Mouse (Mus musculus) G1E (cell line): ENCODE data around the gene Gm17324.

Experiments
- CTCF ChIP-seq: IDR thresholded peaks from 2 replicates; pipeline ENCODE4 v1.5.1; 2012; ENCODE audit warnings: low read depth, low read length, inconsistent platforms, mixed read lengths
- GATA1 ChIP-seq: IDR thresholded peaks from 2 replicates; pipeline ENCODE4 v1.6.1; 2012; ENCODE audit warnings: borderline replicate concordance, low read length, inconsistent platforms, mixed read lengths
- GATA2 ChIP-seq: IDR thresholded peaks from 2 replicates; pipeline ENCODE4 v1.6.1; 2012; ENCODE audit warnings: low read depth, low read length, inconsistent platforms, borderline replicate concordance
- TAL1 ChIP-seq: conservative IDR thresholded peaks from 2 replicates; pipeline ENCODE4 v1.6.1; 2012; ENCODE audit warnings: low read depth, low read length, inconsistent platforms, mixed read lengths

GRCm38 (mm10) chr9:78481423-78482331 lies 33.1 kb upstream of the Gm17324 start:
- TF ChIP-seq CTCF = no peak
- no peak for TF ChIP-seq GATA1
- no peak for TF ChIP-seq GATA2
- no peak for TF ChIP-seq TAL1
